In the genomic region with DNA sequence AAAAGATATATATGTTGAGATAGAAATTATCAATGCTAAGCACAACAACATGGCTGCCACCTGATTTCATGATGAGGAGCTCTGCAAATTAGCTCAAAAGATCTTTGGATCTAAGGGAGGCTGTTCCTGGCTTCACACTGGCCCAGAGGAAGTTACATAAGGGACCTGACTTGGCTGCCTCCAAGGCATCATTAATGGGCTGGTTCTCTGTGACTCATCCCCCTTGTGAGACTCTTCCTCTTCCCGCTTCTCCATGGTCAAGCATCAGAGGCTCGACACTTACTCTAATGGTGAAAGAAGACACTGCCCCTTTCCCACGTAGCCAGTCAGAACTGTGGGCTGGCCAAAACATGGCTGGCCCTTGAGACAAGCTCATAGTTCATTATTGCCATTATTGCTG, we compare ENCODE assay signal across 23 mouse cellular contexts. TPM values are rescaled to one million over a fixed set of nuclear protein-coding genes. Genes with fewer than 3 reads are reported as not detected.
A peak's percentile ranks its signal among the peaks of the same experiment; 100 is the strongest.
DNase-seq lines count a peak whose midpoint lies in the region; ATAC-seq and TF ChIP-seq lines count a peak whose summit lies in the region.
"Had no signal": no experiment of that assay in that cellular context is flagged by ENCODE, and none has a peak within 500 bp of the region (broad histone marks: within the 10 kb centered on the region; RNA-seq: fewer than 3 reads in every experiment).

No protein-coding gene starts in this region.

- no peaks in the 10 kb centered on the region for H3K36me3 ChIP-seq in kidney, adult 2 months (ENCODE audit: control insufficient read depth, insufficient read depth, low read length)
- no peaks in the 10 kb centered on the region for H3K36me3 ChIP-seq in midbrain, embryonic 10.5 days
- H3K36me3 ChIP-seq: embryonic facial prominence, embryonic 12.5 days; forebrain, embryonic 15.5 days; heart, embryonic 12.5 days had no signal

- in situ Hi-C loops in Patski (cut with MboI; ENCODE audit: low pct_unique_long_range_greater_than_20kb): no loop called here

- H3K9me3 ChIP-seq in midbrain, embryonic 10.5 days (replicated peaks): no peaks in the 10 kb centered on the region
- H3K9me3 ChIP-seq: embryonic facial prominence, embryonic 12.5 days; forebrain, embryonic 15.5 days; heart, embryonic 12.5 days; hindbrain, embryonic 15.5 days had no signal

- WGBS in kidney, adult 2 months: 70% methylated on average over 3 of the region's 3 CpGs
- 90% methylated on average over 3 of the region's 3 CpGs for WGBS in midbrain, embryonic 10.5 days

- TF ChIP-seq POLR2A in kidney, adult 2 months (IDR thresholded peaks at IDR 0.05; ENCODE audit: low read depth, low read length): no peak

- POLR2A ChIA-PET in Patski (lab: Charles Lee): interaction anchor here (0.6 to 0.7 kb wide), 2 partner anchors 367 to 1306 kb away, joined by 3 read pairs; no protein-coding TSS in a partner anchor

- H3K27me3 ChIP-seq in Patski: no peaks in the 10 kb centered on the region
- no peaks in the 10 kb centered on the region for H3K27me3 ChIP-seq in kidney, adult 2 months (replicated peaks; ENCODE audit: control insufficient read depth, insufficient read depth, low read length)
- no peaks in the 10 kb centered on the region for H3K27me3 ChIP-seq in midbrain, embryonic 10.5 days (ENCODE audit: low read depth, poor library complexity, severe bottlenecking)
- H3K27me3 ChIP-seq: CH12.LX; embryonic facial prominence, embryonic 12.5 days; forebrain, embryonic 15.5 days; heart, embryonic 12.5 days; hindbrain, embryonic 15.5 days had no signal

- peak overlapping the region; percentile 93 for H3K27ac ChIP-seq in layer of hippocampus, adult 2 months
- H3K27ac ChIP-seq in kidney, adult 2 months (ENCODE audit: insufficient read depth, low read depth, low read length): no peak overlapping the region
- H3K27ac ChIP-seq in midbrain, embryonic 10.5 days (replicated peaks): no peak overlapping the region
- H3K27ac ChIP-seq: embryonic facial prominence, embryonic 12.5 days; forebrain, embryonic 15.5 days; hindbrain, embryonic 15.5 days had no signal

- ATAC-seq in Patski: peak; percentile 61
- ATAC-seq: forebrain, embryonic 15.5 days; intestine, embryonic 16.5 days had no signal

- no peak for TF ChIP-seq CTCF in layer of hippocampus, adult 2 months (conservative IDR thresholded peaks at IDR 0.05)
- TF ChIP-seq CTCF in Patski (IDR thresholded peaks at IDR 0.05): no peak
- TF ChIP-seq CTCF in kidney, adult 2 months (conservative IDR thresholded peaks at IDR 0.05; ENCODE audit: insufficient read depth, insufficient read length, low read depth, low read length): no peak

- H3K4me1 ChIP-seq in kidney, adult 2 months (ENCODE audit: control insufficient read depth, insufficient read depth, low read length): no peaks in the 10 kb centered on the region
- no peaks in the 10 kb centered on the region for H3K4me1 ChIP-seq in midbrain, embryonic 10.5 days
- H3K4me1 ChIP-seq: heart, embryonic 12.5 days had no signal

- H3K4me3 ChIP-seq in layer of hippocampus, adult 2 months: no peak overlapping the region
- H3K4me3 ChIP-seq in kidney, adult 2 months (ENCODE audit: insufficient read depth, low read depth, low read length): no peak overlapping the region
- H3K4me3 ChIP-seq in midbrain, embryonic 10.5 days: no peak overlapping the region
- H3K4me3 ChIP-seq: embryonic facial prominence, embryonic 12.5 days; forebrain, embryonic 15.5 days; heart, embryonic 12.5 days; hindbrain, embryonic 15.5 days had no signal

- no peak for DNase-seq in layer of hippocampus, adult 2 months (ENCODE audit: low spot score in 2 of 2)
- no peak for DNase-seq in layer of hippocampus, adult 9-11 months
- peak; percentile 12 for DNase-seq in 416B (ENCODE audit: low read depth)
- DNase-seq in Patski (ENCODE audit: low read depth, low spot score): no peak
- DNase-seq in kidney, adult 2 months: no peak
- no peak for DNase-seq in midbrain, embryonic 10.5 days (ENCODE audit: low spot score)
- DNase-seq: adrenal gland, postnatal 10 days; cerebellum, adult 8-10 months; cerebellum, postnatal 14 days; gastrocnemius, postnatal 10 days; heart, postnatal 36 days had no signal

- CTCF ChIA-PET in Patski (lab: Charles Lee): interaction anchor here (0.8 to 2.5 kb wide), 2 partner anchors 13 to 53 kb away, joined by 3 to 9 read pairs; no protein-coding TSS in a partner anchor

RNA-seq across cellular contexts. Expression of gene Gm21954, which starts 20.1 kb away (rescaled TPM):
- not detected for total RNA-seq in layer of hippocampus, adult 2 months (2021)
- not detected for polyA plus RNA-seq in Patski (2021)
- polyA plus RNA-seq in kidney, adult 2 months (2012; rRNA removed): not detected in 2 replicates
- polyA plus RNA-seq in midbrain, embryonic 10.5 days (2016; fragmentation: Nextera tagmentation; extraction: Ambion mirVana): not detected in 2 replicates
- total RNA-seq: adrenal gland, postnatal 10 days; CH12.LX; gastrocnemius, postnatal 10 days; heart, adult 8-10 months; heart, postnatal 36 days had no signal
- polyA plus RNA-seq: cortical plate, adult 2 months; embryonic facial prominence, embryonic 12.5 days; forebrain, embryonic 11.5 days; forebrain, embryonic 15.5 days; gonadal fat pad, adult 2 months; heart, embryonic 12.5 days; heart, embryonic 16.5 days; hindbrain, embryonic 11.5 days; hindbrain, embryonic 15.5 days; intestine, embryonic 16.5 days had no signal
